Mouse (Mus musculus) cortical plate, adult 2 months (tissue): ENCODE results near the gene C1qa. TPM values are rescaled to one million over a fixed set of nuclear protein-coding genes. Genes with fewer than 3 reads are reported as not detected.

ENCODE experiments used
- H3K27ac ChIP-seq: fragments of 200-500 bp; 2 replicates; pipeline ENCODE4 v1.5.1; 2012; ENCODE audit warnings: low read length, control low read depth, inconsistent platforms; ENCODE audit not compliant: insufficient read depth
- H3K4me1 ChIP-seq: fragments of 200-500 bp; 2 replicates; pipeline ENCODE4 v1.6.1; 2011; ENCODE audit warnings: low read length; ENCODE audit not compliant: control insufficient read depth, insufficient read depth
- H3K4me3 ChIP-seq: fragments of 200-500 bp; 2 replicates; pipeline ENCODE4 v1.5.1; 2011; ENCODE audit warnings: mild to moderate bottlenecking, low read length, control low read depth; ENCODE audit not compliant: insufficient read depth
- CTCF ChIP-seq: fragments of 200-500 bp; IDR thresholded peaks from 2 replicates; pipeline ENCODE4 v1.5.1; 2011; ENCODE audit warnings: mild to moderate bottlenecking, control low read depth, low read length; ENCODE audit not compliant: insufficient read depth; ENCODE audit errors: extremely low read depth
- POLR2A ChIP-seq: fragments of 200-500 bp; IDR thresholded peaks from 2 replicates; pipeline ENCODE4 v1.6.1; 2011; ENCODE audit warnings: mild to moderate bottlenecking, low read length, control low read depth; ENCODE audit not compliant: insufficient read depth; ENCODE audit errors: extremely low read depth
- polyA plus RNA-seq: library from polyadenylated mRNA; depleted of rRNA; stranded (reverse); fragments of >200 nt; gene quantifications from 2 replicates; pipeline ENCODE4 v1.2.3, GENCODE M21; 2012; rRNA removed

C1qa gene
- 91.1 and 96.5 TPM in 2 replicates for polyA plus RNA-seq

DNA sequence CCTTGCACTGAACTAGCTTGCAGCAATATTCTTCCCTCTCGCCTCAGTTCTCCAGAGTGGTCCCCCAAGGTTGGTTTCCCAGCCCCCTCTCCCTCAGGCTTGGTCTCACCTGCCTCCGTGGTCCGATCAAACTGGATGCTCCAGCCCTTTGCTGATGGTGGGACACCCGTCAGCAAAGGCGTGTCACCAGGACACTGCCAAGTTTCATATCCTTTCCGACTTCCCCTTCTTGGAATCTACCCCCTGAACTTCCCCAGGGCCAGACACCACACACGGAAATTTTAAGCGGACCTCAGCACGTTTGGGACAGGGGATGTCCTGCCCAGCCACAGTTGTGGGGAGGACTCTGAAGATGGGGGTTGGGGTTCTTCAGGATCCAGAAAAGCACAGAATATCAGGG lies at the start of gene C1qa:
Gene C1qa (minus strand): TSS at position 167 of the 400 bp plus-strand sequence.
- Histone ChIP-seq H3K4me1 (no peaks in the 10 kb centered on the region), H3K4me3 (peak within 1 kb of the TSS; percentile 9; the same call in 1 of the 2 replicates), H3K27ac (peak within 1 kb of the TSS; percentile 52; the same call in 1 of the 2 replicates)
- no peak for TF ChIP-seq CTCF
- TF ChIP-seq POLR2A: peak; percentile 37; the same call in 1 of the 2 replicates

DNA sequence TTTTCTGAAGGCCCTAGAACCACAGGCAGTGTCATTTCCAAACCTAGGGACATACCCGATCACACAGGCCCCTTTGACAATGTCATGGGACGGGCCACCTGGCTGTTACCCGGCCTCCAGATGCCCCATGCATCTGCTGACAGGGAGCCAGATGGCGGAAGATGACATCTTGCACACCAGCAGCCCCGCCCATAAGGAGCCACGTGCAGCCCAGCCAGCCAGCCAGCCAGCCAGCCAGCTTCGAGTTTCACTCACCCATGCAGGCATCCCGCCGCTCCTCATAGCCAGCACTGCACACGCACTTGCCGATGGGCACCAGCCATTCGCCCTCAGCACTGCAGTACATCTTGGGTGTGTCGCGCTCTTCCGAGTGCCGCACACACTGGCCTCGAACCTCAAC lies 46.8 kb upstream of the C1qa start:
- no peaks in the 10 kb centered on the region for H3K4me1 ChIP-seq
- no peak for TF ChIP-seq CTCF
- no peak for TF ChIP-seq POLR2A
- no peak overlapping the region for H3K4me3 ChIP-seq
- no peak overlapping the region for H3K27ac ChIP-seq

GRCm38 (mm10) chr4:136944558-136945350 lies 46.2 kb upstream of the C1qa start:
- no peak overlapping the region for H3K4me3 ChIP-seq
- H3K27ac ChIP-seq: no peak overlapping the region
- TF ChIP-seq POLR2A (no peak), CTCF (no peak)
- H3K4me1 ChIP-seq: no peaks in the 10 kb centered on the region

- TF ChIP-seq POLR2A (no peak), CTCF (no peak)
- H3K4me3 ChIP-seq: no peak overlapping the region
- no peaks in the 10 kb centered on the region for H3K4me1 ChIP-seq
- H3K27ac ChIP-seq: no peak overlapping the region
Observed at GRCm38 (mm10) chr4:136943175-136943574, 44.6 kb upstream of the C1qa start.

GRCm38 (mm10) chr4:136942761-136943160 lies 44.2 kb upstream of the C1qa start:
- Histone ChIP-seq H3K4me1 (no peaks in the 10 kb centered on the region), H3K4me3 (no peak overlapping the region), H3K27ac (no peak overlapping the region)
- TF ChIP-seq POLR2A (no peak), CTCF (no peak)

DNA sequence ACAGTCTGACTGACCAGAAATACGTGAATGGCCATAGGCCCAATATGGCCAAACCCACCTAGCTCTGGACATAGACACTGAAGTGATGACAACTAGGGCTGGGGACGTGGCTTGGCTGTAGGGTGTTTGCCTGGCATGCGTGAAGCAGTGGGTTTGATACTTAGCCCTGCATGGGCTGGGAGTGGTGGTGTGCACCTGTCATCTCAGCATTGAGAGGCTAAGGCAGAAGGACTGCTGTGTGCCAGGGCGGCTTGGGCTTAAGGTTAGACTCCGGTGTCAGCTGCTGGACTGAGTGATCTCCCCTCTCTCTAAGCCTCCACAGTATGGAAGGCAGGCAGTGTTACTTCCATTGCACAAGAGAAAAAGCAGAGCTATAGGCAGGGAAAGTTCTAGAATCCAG lies 39.3 kb upstream of the C1qa start:
- Histone ChIP-seq H3K27ac (no peak overlapping the region), H3K4me3 (no peak overlapping the region), H3K4me1 (no peaks in the 10 kb centered on the region)
- TF ChIP-seq CTCF (no peak), POLR2A (no peak)

- no peak for TF ChIP-seq CTCF
- TF ChIP-seq POLR2A: no peak
- H3K4me3 ChIP-seq: no peak overlapping the region
- no peaks in the 10 kb centered on the region for H3K4me1 ChIP-seq
- H3K27ac ChIP-seq: no peak overlapping the region
Observed at GRCm38 (mm10) chr4:136937344-136937743, 38.7 kb upstream of the C1qa start.

GRCm38 (mm10) chr4:136934746-136935613 lies 36.4 kb upstream of the C1qa start:
- TF ChIP-seq CTCF: no peak
- TF ChIP-seq POLR2A: no peak
- Histone ChIP-seq H3K4me3 (no peak overlapping the region), H3K4me1 (no peaks in the 10 kb centered on the region), H3K27ac (no peak overlapping the region)

GRCm38 (mm10) chr4:136930474-136930873 lies 31.9 kb upstream of the C1qa start:
- Histone ChIP-seq H3K27ac (no peak overlapping the region), H3K4me3 (no peak overlapping the region), H3K4me1 (no peaks in the 10 kb centered on the region)
- no peak for TF ChIP-seq CTCF
- no peak for TF ChIP-seq POLR2A
